Mouse (Mus musculus) ES-Bruce4 (cell line): Measurements from ENCODE around the gene Gm5678. TPM values are rescaled to one million over a fixed set of nuclear protein-coding genes. Genes with fewer than 3 reads are reported as not detected.

Experiments used
- H3K27ac ChIP-seq: 2 replicates; pipeline ENCODE4 v1.5.1; 2012; ENCODE audit warnings: low read length, inconsistent platforms; ENCODE audit not compliant: insufficient read depth
- H3K27me3 ChIP-seq: 2 replicates; pipeline ENCODE4 v1.6.1; 2012; ENCODE audit warnings: mild to moderate bottlenecking, low read length, inconsistent platforms; ENCODE audit not compliant: control insufficient read depth, poor library complexity, insufficient read depth, severe bottlenecking
- H3K36me3 ChIP-seq: 2 replicates; pipeline ENCODE4 v1.6.1; 2012; ENCODE audit warnings: inconsistent platforms, mild to moderate bottlenecking, low read length, moderate library complexity; ENCODE audit not compliant: control insufficient read depth, poor library complexity, insufficient read depth, severe bottlenecking
- H3K4me1 ChIP-seq: one replicate; pipeline ENCODE4 v1.8.1; 2011; ENCODE audit warnings: low read length; ENCODE audit not compliant: control insufficient read depth, insufficient read depth
- H3K4me3 ChIP-seq: 2 replicates; pipeline ENCODE4 v1.5.1; 2011; ENCODE audit warnings: low read depth, mild to moderate bottlenecking, low read length
- H3K9ac ChIP-seq: 2 replicates; pipeline ENCODE4 v1.6.1; 2012; ENCODE audit warnings: low read depth, mild to moderate bottlenecking, inconsistent platforms; ENCODE audit not compliant: poor library complexity, severe bottlenecking
- H3K9me3 ChIP-seq: replicated peaks from 2 replicates; pipeline ENCODE4 v1.6.1; 2012; ENCODE audit warnings: mild to moderate bottlenecking, low read length, inconsistent platforms; ENCODE audit not compliant: control insufficient read depth, poor library complexity, insufficient read depth, severe bottlenecking
- CTCF ChIP-seq: IDR thresholded peaks from one replicate; pipeline ENCODE4 v1.8.1; 2011; ENCODE audit warnings: low read depth, low read length
- EP300 ChIP-seq: IDR thresholded peaks from 2 replicates; pipeline ENCODE4 v1.6.1; 2011; ENCODE audit warnings: low read depth, low read length; ENCODE audit not compliant: insufficient read depth
- POLR2A ChIP-seq: IDR thresholded peaks from one replicate; pipeline ENCODE4 v1.8.1; 2011; ENCODE audit warnings: low read length; ENCODE audit not compliant: insufficient read depth
- polyA plus RNA-seq: library from polyadenylated mRNA; stranded (reverse); fragments of >200 nt; gene quantifications from 2 replicates; pipeline ENCODE4 v1.2.4, GENCODE M21; 2011; ENCODE audit warnings: low read depth; ENCODE audit not compliant: missing spikeins, insufficient read depth, insufficient read length

Gene Gm5678
- polyA plus RNA-seq, 1 experiment: not detected

DNA sequence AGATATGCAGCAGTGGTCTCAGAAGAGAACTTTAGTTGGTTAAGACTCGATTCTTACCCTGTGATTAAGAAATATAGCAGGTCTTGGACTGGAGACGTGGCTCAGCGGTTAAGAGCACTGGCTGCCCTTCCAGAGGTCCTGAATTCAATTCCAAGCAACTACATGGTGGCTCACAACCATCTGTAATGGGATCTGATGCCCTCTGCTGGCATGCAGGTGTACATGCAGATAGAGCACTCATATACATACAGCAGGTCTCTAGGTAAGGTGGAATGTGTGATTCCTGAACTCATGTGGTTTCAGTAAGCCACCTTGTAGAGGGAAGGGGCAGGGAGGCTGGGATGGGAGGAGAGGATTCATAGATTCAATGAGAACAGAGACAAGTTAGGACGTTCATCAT, 50.3 kb downstream of the Gm5678 start:
- Histone ChIP-seq H3K4me1 (peaks cover 4% of the 10 kb centered on the region), H3K27me3 (no peaks in the 10 kb centered on the region), H3K9me3 (no peaks in the 10 kb centered on the region), H3K9ac (no peak overlapping the region), H3K27ac (no peak overlapping the region), H3K36me3 (no peaks in the 10 kb centered on the region), H3K4me3 (no peak overlapping the region)
- TF ChIP-seq CTCF (no peak), EP300 (no peak), POLR2A (no peak)

DNA sequence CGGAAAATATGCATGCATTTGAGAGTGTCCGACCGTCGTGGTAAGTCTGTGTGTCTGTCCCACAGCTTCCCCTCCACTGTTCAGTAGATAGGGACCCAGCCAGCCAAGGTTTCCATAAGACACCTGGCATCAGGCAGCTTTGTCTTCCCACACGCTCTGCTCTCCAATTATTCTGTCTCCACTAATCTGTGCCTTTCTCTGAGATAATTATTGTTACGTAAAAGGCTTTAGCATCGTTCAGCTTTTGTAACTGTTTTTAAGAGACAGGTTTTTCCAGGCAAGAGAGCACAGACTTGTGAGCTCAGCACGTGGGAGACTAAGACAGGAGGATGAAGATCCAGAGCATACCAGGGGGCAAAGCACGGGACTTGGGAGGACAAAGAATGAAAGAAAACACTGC, 51.3 kb downstream of the Gm5678 start:
- Histone ChIP-seq H3K4me1 (peaks cover 4% of the 10 kb centered on the region), H3K4me3 (no peak overlapping the region), H3K9me3 (no peaks in the 10 kb centered on the region), H3K27ac (no peak overlapping the region), H3K9ac (no peak overlapping the region), H3K36me3 (no peaks in the 10 kb centered on the region), H3K27me3 (peaks cover 2% of the 10 kb centered on the region; the same call in 1 of the 2 replicates)
- TF ChIP-seq POLR2A (no peak), EP300 (no peak), CTCF (no peak)

Other genes with a start within 250 kb of the Gm5678 start
- 18.8 and 19.5 TPM in 2 replicates for gene Setd4, start 24.0 kb upstream of the Gm5678 start, polyA plus RNA-seq
- 33.7 and 34.3 TPM in 2 replicates for gene Cbr1, start 22.2 kb upstream of the Gm5678 start, polyA plus RNA-seq
- 7.0 and 9.3 TPM in 2 replicates for gene Cbr3, start 55.1 kb downstream of the Gm5678 start, polyA plus RNA-seq
- 16.9 and 17.4 TPM in 2 replicates for gene Dop1b, start 83.8 kb downstream of the Gm5678 start, polyA plus RNA-seq
- 152 TPM in 2 replicates for gene Morc3, start 204.0 kb downstream of the Gm5678 start, polyA plus RNA-seq